ENCODE assay signal across 17 mouse cellular contexts in genomic region chr9:120697749-120698148, GRCm38 (mm10).
A peak's percentile ranks its signal among the peaks of the same experiment; 100 is the strongest.
DNase-seq lines count a peak whose midpoint lies in the region; ATAC-seq and TF ChIP-seq lines count a peak whose summit lies in the region.
"Had no signal": no experiment of that assay in that cellular context is flagged by ENCODE, and none has a peak within 500 bp of the region (broad histone marks: within the 10 kb centered on the region; RNA-seq: fewer than 3 reads in every experiment).

No protein-coding gene starts in this region.

- WGBS in hindbrain, postnatal 0 days: 45% methylated on average over 7 of the region's 7 CpGs
- 80% methylated on average over 7 of the region's 7 CpGs for WGBS in hindbrain, embryonic 13.5 days
- WGBS in cerebellum, adult 2 months: 8% methylated on average over 7 of the region's 7 CpGs

- no peaks in the 10 kb centered on the region for H3K36me3 ChIP-seq in hindbrain, postnatal 0 days (ENCODE audit: insufficient read depth, low read length)
- no peaks in the 10 kb centered on the region for H3K36me3 ChIP-seq in hindbrain, embryonic 13.5 days
- H3K36me3 ChIP-seq: liver, embryonic 13.5 days; lung, embryonic 15.5 days; neural tube, embryonic 12.5 days had no signal

- no peaks in the 10 kb centered on the region for H3K27me3 ChIP-seq in hindbrain, postnatal 0 days (ENCODE audit: insufficient read depth, low read length)
- H3K27me3 ChIP-seq in hindbrain, embryonic 13.5 days: peaks cover 5% of the 10 kb centered on the region; the same call in 1 of the 2 replicates
- no peaks in the 10 kb centered on the region for H3K27me3 ChIP-seq in cerebellum, adult 2 months (ENCODE audit: control insufficient read depth, insufficient read depth, low read length)
- H3K27me3 ChIP-seq: liver, embryonic 13.5 days; lung, embryonic 15.5 days; neural tube, embryonic 12.5 days had no signal

- H3K27ac ChIP-seq in hindbrain, postnatal 0 days: no peak overlapping the region
- H3K27ac ChIP-seq in hindbrain, embryonic 13.5 days: no peak overlapping the region
- H3K27ac ChIP-seq in cerebellum, adult 2 months (ENCODE audit: insufficient read depth, low read length): peak overlapping the region; percentile 88
- H3K27ac ChIP-seq: left cerebral cortex, adult 2 months; liver, embryonic 13.5 days; lung, embryonic 15.5 days; neural tube, embryonic 12.5 days had no signal

- no peak overlapping the region for H3K4me3 ChIP-seq in hindbrain, postnatal 0 days (ENCODE audit: low read length)
- no peak overlapping the region for H3K4me3 ChIP-seq in hindbrain, embryonic 13.5 days
- no peak overlapping the region for H3K4me3 ChIP-seq in cerebellum, adult 2 months (replicated peaks; ENCODE audit: insufficient read depth, low read depth, low read length)
- H3K4me3 ChIP-seq: left cerebral cortex, adult 2 months; liver, embryonic 13.5 days; lung, embryonic 15.5 days; neural tube, embryonic 12.5 days had no signal

- no peak overlapping the region for H3K4me2 ChIP-seq in hindbrain, postnatal 0 days (ENCODE audit: low read depth, low read length)
- H3K4me2 ChIP-seq in hindbrain, embryonic 13.5 days: no peak overlapping the region
- H3K4me2 ChIP-seq: liver, embryonic 13.5 days; lung, embryonic 15.5 days; neural tube, embryonic 12.5 days had no signal

- H3K4me1 ChIP-seq in hindbrain, postnatal 0 days (ENCODE audit: insufficient read depth, low read length): peaks cover 12% of the 10 kb centered on the region; the same call in 1 of the 2 replicates
- peaks cover 14% of the 10 kb centered on the region for H3K4me1 ChIP-seq in hindbrain, embryonic 13.5 days (replicated peaks)
- peaks cover 29% of the 10 kb centered on the region for H3K4me1 ChIP-seq in cerebellum, adult 2 months (ENCODE audit: control insufficient read depth, insufficient read depth, low read length)
- H3K4me1 ChIP-seq: liver, embryonic 13.5 days had no signal

- TF ChIP-seq CTCF in hindbrain, postnatal 0 days (IDR thresholded peaks at IDR 0.05; ENCODE audit: low read depth): no peak
- no peak for TF ChIP-seq CTCF in cerebellum, adult 2 months (IDR thresholded peaks at IDR 0.05; ENCODE audit: borderline replicate concordance, insufficient read depth, low read depth, low read length)

- peak; percentile 60 for DNase-seq in hindbrain, postnatal 0 days (ENCODE audit: low spot score)
- DNase-seq in cerebellum, adult 11 months: peak; percentile 95
- DNase-seq in cerebellum, adult 2 months: peak; percentile 98 to 99
- DNase-seq in cerebellum, postnatal 36 days: peak; percentile 96 to 99
- DNase-seq in adrenal gland, adult 8-10 months: no peak
- no peak for DNase-seq in right cerebral cortex, postnatal 10 days (ENCODE audit: low spot score in 2 of 2)
- DNase-seq: kidney, adult 9 months; kidney, postnatal 36 days; liver, embryonic 13.5 days; lung, postnatal 4 days; right cerebral cortex, postnatal 14 days; spleen, adult 18-20 months had no signal

- no peaks in the 10 kb centered on the region for H3K9me3 ChIP-seq in hindbrain, postnatal 0 days (ENCODE audit: low read length)
- no peaks in the 10 kb centered on the region for H3K9me3 ChIP-seq in hindbrain, embryonic 13.5 days
- H3K9me3 ChIP-seq: liver, embryonic 13.5 days; lung, embryonic 15.5 days; neural tube, embryonic 12.5 days had no signal

- no peak for ATAC-seq in hindbrain, postnatal 0 days
- ATAC-seq in hindbrain, embryonic 13.5 days (ENCODE audit: low FRiP score): no peak
- no peak for ATAC-seq in granulocyte monocyte progenitor cell, adult 5-6 weeks (replicated peaks; ENCODE audit: poor library complexity, severe bottlenecking)

- no peak overlapping the region for H3K9ac ChIP-seq in hindbrain, postnatal 0 days (replicated peaks; ENCODE audit: low read length)
- H3K9ac ChIP-seq in hindbrain, embryonic 13.5 days: no peak overlapping the region
- H3K9ac ChIP-seq: liver, embryonic 13.5 days; lung, embryonic 15.5 days; neural tube, embryonic 12.5 days had no signal

- TF ChIP-seq POLR2A in cerebellum, adult 2 months (IDR thresholded peaks at IDR 0.05; ENCODE audit: borderline replicate concordance, insufficient read depth, low read length): peak; percentile 29; the same call in 1 of the 2 replicates

Comparison
In these comparisons a context has a peak if more than half of its experiments do, and no peak if none do; other contexts are left out.
1. DNase-seq: peak in hindbrain, postnatal 0 days (single experiment), cerebellum, adult 11 months (single experiment), cerebellum, adult 2 months (2 of 2) and cerebellum, postnatal 36 days (2 of 2); none in adrenal gland, adult 8-10 months (single experiment) and right cerebral cortex, postnatal 10 days (0 of 2).